Mouse (Mus musculus) MN1 (cell line): ENCODE results near the gene Cort.

ENCODE experiments used
- DNase-seq: peaks from one replicate; pipeline ENCODE4 v3.0.0-alpha.2; 2016; ENCODE audit warnings: low spot score

Cort gene

GRCm38 (mm10) chr4:149098571-149098970 is 28.0 kb downstream of the Cort start:
- DNase-seq = no peak

DNA sequence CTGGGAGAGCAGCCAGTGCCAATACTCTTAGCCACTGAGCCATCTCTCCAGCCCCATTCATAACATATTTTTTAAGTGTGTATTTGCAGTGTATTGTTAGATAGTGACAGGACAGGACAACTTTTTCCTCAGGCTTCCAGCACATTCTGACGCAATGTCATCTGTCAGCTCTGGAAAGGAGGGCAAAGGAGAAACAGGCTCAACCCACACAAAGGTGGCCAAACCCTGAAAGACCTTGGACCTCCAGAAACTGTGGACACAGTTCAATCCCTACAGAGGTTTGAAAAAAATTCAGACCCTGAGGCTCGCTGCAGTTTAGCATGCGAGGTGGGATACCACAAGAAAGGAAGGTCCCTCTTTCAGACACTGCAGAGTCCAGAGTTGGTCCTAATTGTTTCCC is 28.6 kb downstream of the Cort start:
- DNase-seq = no peak

DNA sequence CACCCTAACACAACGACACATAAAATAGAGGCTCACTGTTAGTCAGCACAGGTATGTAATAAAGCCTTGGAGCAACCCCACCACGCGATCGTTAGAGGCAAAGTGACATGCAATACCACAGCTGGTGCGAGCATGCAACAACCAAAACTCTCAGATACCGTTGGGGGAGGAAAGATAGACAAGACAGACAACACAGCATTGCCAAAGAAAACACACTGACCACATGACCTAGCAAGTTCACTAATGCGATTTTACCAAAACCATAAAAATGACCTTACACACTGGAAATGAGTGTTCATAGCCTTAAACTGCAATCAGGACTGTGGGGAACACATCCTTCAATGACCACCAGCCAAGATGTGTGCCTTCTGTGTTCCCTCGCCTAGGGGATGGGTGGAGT is 35.2 kb downstream of the Cort start:
- DNase-seq = no peak

DNA sequence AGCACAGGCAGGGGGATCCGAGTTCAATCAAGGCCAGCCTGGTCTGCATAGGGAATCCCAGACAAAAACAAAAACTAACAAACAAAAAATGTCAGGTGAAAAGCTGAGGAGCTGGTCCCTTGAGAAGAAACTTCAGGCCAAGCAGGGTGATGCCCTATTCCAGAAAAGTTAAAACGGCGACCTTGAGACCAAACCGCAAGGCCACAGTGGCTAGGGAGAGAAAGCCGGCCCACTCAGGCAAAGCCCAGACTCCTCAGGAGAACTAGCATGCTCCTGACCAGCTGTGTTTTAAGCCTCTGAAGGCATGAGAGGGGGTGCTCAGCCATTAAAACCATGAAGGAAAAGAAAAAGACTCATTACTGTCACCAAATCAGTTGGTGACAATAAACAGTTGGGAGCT is 41.2 kb downstream of the Cort start:
- DNase-seq = no peak

DNA sequence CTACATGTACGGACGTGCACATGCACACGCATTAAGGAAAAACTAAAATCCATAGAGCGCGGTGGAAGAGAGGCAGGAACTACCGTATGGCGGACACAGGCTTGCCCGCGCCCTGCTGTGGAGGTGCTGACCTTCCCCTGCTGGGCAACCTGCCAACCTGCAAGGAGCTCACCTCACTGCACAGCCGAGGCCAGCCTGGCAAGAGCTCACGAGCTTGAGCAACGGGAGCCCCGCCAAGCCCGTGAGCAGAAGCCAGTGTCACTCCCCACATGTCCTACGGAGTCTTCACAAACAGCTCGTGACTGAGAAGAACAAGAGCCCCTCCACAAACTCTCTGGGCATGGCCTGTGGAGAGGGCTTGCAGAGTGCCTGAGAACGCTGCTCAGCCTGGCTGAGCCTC is 45.0 kb downstream of the Cort start:
- peak; percentile 79 for DNase-seq

DNA sequence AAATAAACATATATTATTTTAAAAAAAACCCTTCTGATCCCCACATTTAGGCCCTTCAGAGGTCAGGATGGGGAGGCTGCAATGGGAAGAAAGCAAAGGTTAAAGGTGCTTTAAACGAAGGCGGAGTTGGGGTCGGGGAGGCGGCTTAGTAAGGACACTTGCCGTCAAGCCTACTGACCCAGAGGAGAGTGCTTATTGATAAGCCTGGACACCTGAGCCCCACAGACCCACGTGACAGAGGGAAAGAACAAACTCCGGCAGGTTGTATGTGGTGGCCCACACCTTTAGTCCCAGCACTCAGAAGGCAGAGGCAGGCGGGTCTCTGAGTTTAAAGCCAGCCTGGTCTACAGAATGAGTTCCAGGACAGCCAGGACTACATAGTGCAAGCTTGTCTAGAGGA is 46.5 kb downstream of the Cort start:
- DNase-seq = no peak

GRCm38 (mm10) chr4:149079629-149080028 is 46.9 kb downstream of the Cort start:
- DNase-seq = no peak

GRCm38 (mm10) chr4:149078261-149078660 is 48.3 kb downstream of the Cort start:
- no peak for DNase-seq

DNA sequence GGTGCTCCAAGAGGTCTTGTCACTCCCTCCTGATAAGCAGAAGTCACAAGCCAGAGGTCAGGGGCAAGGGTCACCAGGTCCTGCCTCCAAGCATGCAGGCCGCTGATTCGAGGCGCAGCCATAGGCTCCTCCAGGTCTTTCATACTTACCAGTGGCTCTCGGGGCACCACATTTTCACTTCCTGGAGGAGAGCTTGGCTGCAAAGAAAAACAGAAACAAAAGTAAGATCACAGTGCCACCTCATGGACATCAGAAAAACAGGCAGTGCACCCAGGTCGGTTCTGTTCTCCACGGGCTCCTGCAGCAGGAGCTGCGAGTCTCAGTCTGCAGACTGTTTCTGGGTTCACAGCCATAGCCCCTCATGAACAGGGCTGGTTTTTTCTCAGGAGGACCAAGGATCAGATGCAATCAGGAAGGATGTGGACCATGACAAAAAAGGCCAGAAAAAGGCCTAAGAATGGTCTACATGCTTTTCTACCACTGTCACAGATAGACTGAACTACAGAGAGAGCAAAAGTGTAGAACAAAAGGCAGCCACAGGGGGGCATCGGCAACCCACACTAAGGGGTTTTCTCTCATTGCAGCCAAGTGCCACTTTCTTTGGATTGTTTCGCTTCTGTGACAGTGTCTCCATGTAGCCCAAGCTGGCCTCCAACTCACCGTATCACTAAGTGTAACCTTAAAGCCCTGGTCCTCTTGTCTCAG is 50.5 kb downstream of the Cort start:
- DNase-seq = peak; percentile 78

GRCm38 (mm10) chr4:149075073-149075472 is 51.5 kb downstream of the Cort start:
- DNase-seq = no peak
